Mouse (Mus musculus): ENCODE data around the gene Hist1h4f. TPM values are rescaled to one million over a fixed set of nuclear protein-coding genes. Genes with fewer than 3 reads are reported as not detected.

Hist1h4f gene
- polyA plus RNA-seq, 2 experiments from 2014 or later, result 1.1 TPM; not detected in 1

GRCm38 (mm10) chr13:23532262-23533075 lies 19.0 kb downstream of the Hist1h4f start:
- no peak for ATAC-seq

GRCm38 (mm10) chr13:23530901-23531875 lies 20.3 kb downstream of the Hist1h4f start, which contains the start of gene Hist1h4h:
Gene Hist1h4h, plus strand, starts transcription at chr13:23531050.
- peak; percentile 76 for ATAC-seq

GRCm38 (mm10) chr13:23530181-23530900 lies 21.1 kb downstream of the Hist1h4f start:
- peak; percentile 18 for ATAC-seq

- ATAC-seq, result no peak
Observed at GRCm38 (mm10) chr13:23529480-23530165, 21.8 kb downstream of the Hist1h4f start.

- ATAC-seq, result no peak
Observed at GRCm38 (mm10) chr13:23529005-23529404, 22.4 kb downstream of the Hist1h4f start.

GRCm38 (mm10) chr13:23526312-23526711 lies 25.1 kb downstream of the Hist1h4f start:
- peak; percentile 24 for ATAC-seq

- no peak for ATAC-seq
Observed at GRCm38 (mm10) chr13:23525901-23526300, 25.5 kb downstream of the Hist1h4f start.

GRCm38 (mm10) chr13:23524654-23525053 lies 26.8 kb downstream of the Hist1h4f start:
- peak; percentile 40 for ATAC-seq

- no peak for ATAC-seq
Observed at GRCm38 (mm10) chr13:23523976-23524375, 27.5 kb downstream of the Hist1h4f start.

- peak; percentile 36 for ATAC-seq
Observed at GRCm38 (mm10) chr13:23521703-23522102, 29.7 kb downstream of the Hist1h4f start.

- ATAC-seq, result peak; percentile 32
Observed at GRCm38 (mm10) chr13:23519416-23519815, 32.0 kb downstream of the Hist1h4f start.

- ATAC-seq, result peak; percentile 48
Observed at GRCm38 (mm10) chr13:23518885-23519284, 32.6 kb downstream of the Hist1h4f start.

GRCm38 (mm10) chr13:23518295-23518603 lies 33.2 kb downstream of the Hist1h4f start:
- no peak for ATAC-seq

GRCm38 (mm10) chr13:23517603-23518294 lies 33.7 kb downstream of the Hist1h4f start:
- peak; percentile 59 for ATAC-seq

- ATAC-seq, result peak; percentile 44
Observed at GRCm38 (mm10) chr13:23516822-23517602, 34.4 kb downstream of the Hist1h4f start.

- ATAC-seq, result no peak
Observed at GRCm38 (mm10) chr13:23515826-23516620, 35.4 kb downstream of the Hist1h4f start.

GRCm38 (mm10) chr13:23515281-23515680 lies 36.2 kb downstream of the Hist1h4f start:
- ATAC-seq, result no peak

- no peak for ATAC-seq
Observed at GRCm38 (mm10) chr13:23513517-23513916, 37.9 kb downstream of the Hist1h4f start.

GRCm38 (mm10) chr13:23510127-23510526 lies 41.3 kb downstream of the Hist1h4f start:
- no peak for ATAC-seq
